Mouse (Mus musculus) liver, embryonic 14.5 days (tissue): Measurements from ENCODE around the gene Usp42.

Experiments used
- CTCF ChIP-seq: IDR thresholded peaks from 2 replicates; pipeline ENCODE4 v1.5.1; 2016; ENCODE audit warnings: antibody characterized with exemption, low read depth, control low read depth
- EP300 ChIP-seq: IDR thresholded peaks from 2 replicates; pipeline ENCODE4 v1.6.1; 2016; ENCODE audit warnings: antibody characterized with exemption, low read depth

GRCm38 (mm10) chr5:143690392-143690791 lies 41.7 kb downstream of the Usp42 start:
- TF ChIP-seq CTCF (no peak), EP300 (no peak)
